Mouse (Mus musculus): Measurements from ENCODE around the gene Slc2a1. TPM values are rescaled to one million over a fixed set of nuclear protein-coding genes. Genes with fewer than 3 reads are reported as not detected.

Gene Slc2a1
- total and polyA plus RNA-seq, 2 experiments from 2014 or later = 48.8 to 119 TPM

DNA sequence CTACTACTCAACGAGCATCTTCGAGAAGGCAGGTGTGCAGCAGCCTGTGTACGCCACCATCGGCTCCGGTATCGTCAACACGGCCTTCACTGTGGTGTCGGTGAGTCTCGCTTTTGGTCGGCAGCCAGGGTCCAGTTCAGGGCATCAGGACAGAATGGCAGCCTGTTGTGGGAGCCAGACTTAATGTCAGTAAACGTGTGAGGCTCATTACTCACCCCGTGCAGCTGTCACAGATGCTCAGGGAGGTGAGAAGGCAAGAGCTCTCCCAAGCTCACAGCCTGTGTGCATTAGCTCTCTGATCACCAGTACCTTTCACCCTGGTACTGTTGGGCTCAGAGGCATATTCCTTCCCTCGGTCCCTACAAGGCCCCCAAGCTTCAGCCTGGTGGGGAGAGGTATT lies 25.3 kb downstream of the Slc2a1 start:
- no peak for DNase-seq (ENCODE audit: low spot score)
- Histone ChIP-seq H3K36me3 (ENCODE audit: insufficient read depth, low read length) (peaks cover 40% of the 10 kb centered on the region), H3K4me3 (ENCODE audit: low read length) (no peak overlapping the region), H3K4me1 (ENCODE audit: insufficient read depth, low read length) (no peaks in the 10 kb centered on the region), H3K9me3 (ENCODE audit: low read length) (no peaks in the 10 kb centered on the region), H3K27me3 (ENCODE audit: insufficient read depth, low read length) (no peaks in the 10 kb centered on the region), H3K4me2 (ENCODE audit: low read depth, low read length) (no peak overlapping the region), H3K27ac (no peak overlapping the region), H3K9ac (replicated peaks; ENCODE audit: low read length) (no peak overlapping the region)
- WGBS = 88% methylated on average over 13 of the region's 13 CpGs
- TF ChIP-seq CTCF (IDR thresholded peaks at IDR 0.05; ENCODE audit: low read depth) = no peak
- ATAC-seq = no peak

DNA sequence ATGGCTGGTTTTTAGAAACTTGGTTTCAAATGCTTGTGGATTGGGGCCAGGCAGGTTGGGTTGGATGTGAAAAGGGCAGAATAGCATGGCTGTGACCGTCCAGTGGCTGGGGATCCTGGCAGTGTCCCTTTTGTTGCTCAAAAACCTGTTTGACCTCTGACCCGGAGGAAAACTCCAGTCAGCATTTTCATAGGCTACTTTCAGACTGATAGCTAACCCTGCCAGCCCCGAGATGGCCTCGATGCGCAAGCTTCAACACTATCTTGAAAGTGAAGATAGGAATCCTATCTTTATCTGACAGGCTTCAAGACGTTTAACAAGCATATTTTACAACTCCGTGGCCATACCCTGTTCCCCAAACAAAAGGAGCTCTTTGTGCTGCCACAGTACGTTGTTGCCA lies 28.8 kb downstream of the Slc2a1 start:
- Histone ChIP-seq H3K9ac (replicated peaks; ENCODE audit: low read length) (no peak overlapping the region), H3K27ac (no peak overlapping the region), H3K4me3 (ENCODE audit: low read length) (no peak overlapping the region)

DNA sequence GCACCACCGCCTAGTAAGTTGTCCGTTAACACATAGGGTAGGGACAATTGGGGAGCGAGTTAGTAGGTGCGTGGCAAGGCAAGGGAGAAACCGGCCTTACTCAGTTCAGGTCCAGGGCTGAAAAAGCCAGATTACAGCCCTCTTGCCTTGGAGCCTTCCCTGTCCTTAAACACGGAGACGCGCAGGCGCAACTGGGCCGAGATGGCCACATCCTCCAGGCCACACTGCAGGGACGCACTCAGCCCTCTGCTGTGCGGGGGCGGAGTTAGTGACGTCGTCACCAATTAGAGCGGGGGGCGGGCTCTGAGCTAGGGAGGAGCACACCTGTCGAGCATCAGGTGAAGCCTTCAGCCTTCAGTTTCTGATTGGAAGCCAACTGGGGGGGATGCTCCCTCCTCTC lies 29.7 kb downstream of the Slc2a1 start:
- 13% methylated on average over 17 of the region's 18 CpGs for WGBS
- H3K4me2 ChIP-seq (ENCODE audit: low read depth, low read length) = peak overlapping the region; percentile 47
- H3K27ac ChIP-seq = 0 out of 2 replicates have a peak overlapping the region, but pooled peaks have one; percentile 11
- no peak for TF ChIP-seq CTCF (IDR thresholded peaks at IDR 0.05; ENCODE audit: low read depth)
- H3K4me3 ChIP-seq (ENCODE audit: low read length) = 0 out of 2 replicates have a peak overlapping the region, but pooled peaks have one; percentile 0
- no peak overlapping the region for H3K9ac ChIP-seq (replicated peaks; ENCODE audit: low read length)
- no peaks in the 10 kb centered on the region for H3K27me3 ChIP-seq (ENCODE audit: insufficient read depth, low read length)
- no peaks in the 10 kb centered on the region for H3K9me3 ChIP-seq (ENCODE audit: low read length)
- H3K4me1 ChIP-seq (ENCODE audit: insufficient read depth, low read length) = no peaks in the 10 kb centered on the region
- H3K36me3 ChIP-seq (ENCODE audit: insufficient read depth, low read length) = peaks cover 31% of the 10 kb centered on the region; the same call in 1 of the 2 replicates
- ATAC-seq = peak; percentile 91
- DNase-seq (ENCODE audit: low spot score) = peak; percentile 91

More for the DNA sequence above, 28.8 kb downstream of the Slc2a1 start:
- Histone ChIP-seq H3K9me3 (ENCODE audit: low read length) (no peaks in the 10 kb centered on the region), H3K4me1 (ENCODE audit: insufficient read depth, low read length) (no peaks in the 10 kb centered on the region), H3K36me3 (ENCODE audit: insufficient read depth, low read length) (peaks cover 37% of the 10 kb centered on the region), H3K27me3 (ENCODE audit: insufficient read depth, low read length) (no peaks in the 10 kb centered on the region), H3K4me2 (ENCODE audit: low read depth, low read length) (no peak overlapping the region)
- DNase-seq (ENCODE audit: low spot score) (no peak), ATAC-seq (no peak)
- WGBS = 60% methylated on average over 8 of the region's 8 CpGs
- no peak for TF ChIP-seq CTCF (IDR thresholded peaks at IDR 0.05; ENCODE audit: low read depth)

DNA sequence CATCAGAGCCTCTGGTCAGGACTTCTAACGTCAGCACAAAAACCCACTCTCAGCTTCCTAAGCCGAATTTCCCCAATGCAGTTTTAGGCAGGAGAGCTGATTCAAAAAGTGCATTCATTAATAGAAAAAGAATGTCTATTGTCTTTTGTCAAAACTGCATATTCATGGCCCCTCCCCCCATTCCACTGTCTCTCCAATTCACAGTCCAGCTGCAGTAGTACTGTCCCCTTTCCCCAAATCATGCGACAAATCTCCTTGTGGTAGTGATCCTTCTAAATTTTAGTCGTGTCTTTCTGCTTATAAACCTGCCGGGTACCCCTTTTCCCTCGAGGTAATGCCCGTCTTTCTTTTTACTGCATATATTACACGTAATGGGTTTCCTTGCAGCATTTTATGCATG lies 30.3 kb downstream of the Slc2a1 start:
- H3K36me3 ChIP-seq (ENCODE audit: insufficient read depth, low read length) = peaks cover 25% of the 10 kb centered on the region; the same call in 1 of the 2 replicates
- peak overlapping the region; percentile 0; the same call in 1 of the 2 replicates for H3K4me3 ChIP-seq (ENCODE audit: low read length)
- no peak overlapping the region for H3K27ac ChIP-seq
- TF ChIP-seq CTCF (IDR thresholded peaks at IDR 0.05; ENCODE audit: low read depth) = no peak
- H3K9ac ChIP-seq (replicated peaks; ENCODE audit: low read length) = no peak overlapping the region
- H3K9me3 ChIP-seq (ENCODE audit: low read length) = no peaks in the 10 kb centered on the region
- H3K27me3 ChIP-seq (ENCODE audit: insufficient read depth, low read length) = no peaks in the 10 kb centered on the region
- H3K4me2 ChIP-seq (ENCODE audit: low read depth, low read length) = peak overlapping the region; percentile 47
- DNase-seq (ENCODE audit: low spot score) = no peak
- no peaks in the 10 kb centered on the region for H3K4me1 ChIP-seq (ENCODE audit: insufficient read depth, low read length)
- WGBS = 45% methylated on average over 8 of the region's 8 CpGs
- ATAC-seq = no peak

GRCm38 (mm10) chr4:119140126-119140525 lies 31.6 kb downstream of the Slc2a1 start:
- no peak overlapping the region for H3K27ac ChIP-seq
- no peak for ATAC-seq
- H3K9ac ChIP-seq (replicated peaks; ENCODE audit: low read length) = no peak overlapping the region
- H3K4me1 ChIP-seq (ENCODE audit: insufficient read depth, low read length) = no peaks in the 10 kb centered on the region
- H3K36me3 ChIP-seq (ENCODE audit: insufficient read depth, low read length) = peaks cover 15% of the 10 kb centered on the region; the same call in 1 of the 2 replicates
- H3K4me2 ChIP-seq (ENCODE audit: low read depth, low read length) = no peak overlapping the region
- DNase-seq (ENCODE audit: low spot score) = no peak
- no peaks in the 10 kb centered on the region for H3K9me3 ChIP-seq (ENCODE audit: low read length)
- TF ChIP-seq CTCF (IDR thresholded peaks at IDR 0.05; ENCODE audit: low read depth) = peak; percentile 72
- no peak overlapping the region for H3K4me3 ChIP-seq (ENCODE audit: low read length)
- WGBS = 51% methylated on average over 3 of the region's 3 CpGs
- no peaks in the 10 kb centered on the region for H3K27me3 ChIP-seq (ENCODE audit: insufficient read depth, low read length)

DNA sequence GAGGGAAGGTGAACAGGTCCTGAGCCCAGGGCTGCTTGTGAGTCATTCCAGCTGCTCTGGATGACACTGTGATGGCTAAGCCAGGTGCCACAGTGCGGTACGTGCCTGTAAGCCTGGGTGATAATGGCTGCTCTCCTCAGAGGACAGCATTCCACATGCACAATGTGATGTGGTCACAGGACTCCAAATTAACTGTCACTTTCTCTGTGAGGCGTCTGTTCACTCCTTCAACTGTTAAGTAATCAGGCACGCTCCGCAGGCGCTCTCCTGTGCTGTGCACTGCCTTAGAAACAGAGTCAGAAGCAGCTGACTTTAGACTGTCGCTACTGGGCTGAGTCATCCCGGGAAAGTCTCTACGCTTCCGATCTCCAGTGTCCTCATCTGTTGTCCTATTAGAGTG lies 32.7 kb downstream of the Slc2a1 start:
- no peak overlapping the region for H3K9ac ChIP-seq (replicated peaks; ENCODE audit: low read length)
- H3K9me3 ChIP-seq (ENCODE audit: low read length) = no peaks in the 10 kb centered on the region
- no peak overlapping the region for H3K4me3 ChIP-seq (ENCODE audit: low read length)
- H3K36me3 ChIP-seq (ENCODE audit: insufficient read depth, low read length) = peaks cover 7% of the 10 kb centered on the region; the same call in 1 of the 2 replicates
- no peak for TF ChIP-seq CTCF (IDR thresholded peaks at IDR 0.05; ENCODE audit: low read depth)
- WGBS = 35% methylated on average over 10 of the region's 10 CpGs
- no peak overlapping the region for H3K4me2 ChIP-seq (ENCODE audit: low read depth, low read length)
- H3K27me3 ChIP-seq (ENCODE audit: insufficient read depth, low read length) = no peaks in the 10 kb centered on the region
- no peaks in the 10 kb centered on the region for H3K4me1 ChIP-seq (ENCODE audit: insufficient read depth, low read length)
- no peak overlapping the region for H3K27ac ChIP-seq
- no peak for DNase-seq (ENCODE audit: low spot score)
- no peak for ATAC-seq

GRCm38 (mm10) chr4:119142230-119142871 lies 33.8 kb downstream of the Slc2a1 start:
- Histone ChIP-seq H3K27me3 (ENCODE audit: insufficient read depth, low read length) (no peaks in the 10 kb centered on the region), H3K4me1 (ENCODE audit: insufficient read depth, low read length) (no peaks in the 10 kb centered on the region), H3K9me3 (ENCODE audit: low read length) (no peaks in the 10 kb centered on the region), H3K36me3 (ENCODE audit: insufficient read depth, low read length) (no peaks in the 10 kb centered on the region), H3K4me3 (ENCODE audit: low read length) (no peak overlapping the region), H3K27ac (peak overlapping the region; percentile 70), H3K4me2 (ENCODE audit: low read depth, low read length) (peak overlapping the region; percentile 48), H3K9ac (replicated peaks; ENCODE audit: low read length) (peak overlapping the region; percentile 28; the same call in 1 of the 2 replicates)
- peak; percentile 87 for DNase-seq (ENCODE audit: low spot score)
- ATAC-seq = peak; percentile 91
- WGBS = 28% methylated on average over 24 of the region's 24 CpGs
- peak; percentile 77 for TF ChIP-seq CTCF (IDR thresholded peaks at IDR 0.05; ENCODE audit: low read depth)

All from hindbrain, postnatal 0 days (tissue).